Mouse (Mus musculus) embryonic facial prominence, embryonic 13.5 days (tissue): ENCODE measurements around the gene Slc9a7. TPM values are rescaled to one million over a fixed set of nuclear protein-coding genes. Genes with fewer than 3 reads are reported as not detected.

Experiments
- ATAC-seq: fragments of 200-750 bp; cut with Nextera tagmentation; 2 replicates; pipeline ENCODE4 v1.8.0; 2017; ENCODE audit warnings: low read depth; ENCODE audit not compliant: insufficient number of reproducible peaks, insufficient read depth, low FRiP score, low TSS enrichment
- H3K27ac ChIP-seq: fragments of 300-500 bp; sonication (generic); 2 replicates; pipeline ENCODE4 v1.5.1; 2015; ENCODE audit warnings: moderate library complexity, mild to moderate bottlenecking, inconsistent platforms
- H3K27me3 ChIP-seq: fragments of 300-500 bp; sonication (generic); 2 replicates; pipeline ENCODE4 v1.6.1; 2015; ENCODE audit warnings: mild to moderate bottlenecking, inconsistent platforms
- H3K36me3 ChIP-seq: fragments of 300-500 bp; sonication (generic); 2 replicates; pipeline ENCODE4 v1.6.1; 2015; ENCODE audit warnings: mild to moderate bottlenecking, inconsistent platforms
- H3K4me1 ChIP-seq: fragments of 300-500 bp; sonication (generic); 2 replicates; pipeline ENCODE4 v1.6.1; 2015; ENCODE audit warnings: inconsistent platforms
- H3K4me2 ChIP-seq: fragments of 300-500 bp; sonication (generic); 2 replicates; pipeline ENCODE4 v1.6.1; 2015; ENCODE audit warnings: moderate library complexity, mild to moderate bottlenecking, inconsistent platforms
- H3K4me3 ChIP-seq: fragments of 300-500 bp; sonication (generic); 2 replicates; pipeline ENCODE4 v1.5.1; 2015; ENCODE audit warnings: mild to moderate bottlenecking, inconsistent platforms
- H3K9ac ChIP-seq: fragments of 300-500 bp; sonication (generic); 2 replicates; pipeline ENCODE4 v1.6.1; 2015; ENCODE audit warnings: mild to moderate bottlenecking, inconsistent platforms
- H3K9me3 ChIP-seq: fragments of 300-500 bp; sonication (generic); 2 replicates; pipeline ENCODE4 v1.6.1; 2016; ENCODE audit warnings: inconsistent platforms
- WGBS: fragments of 180-500 bp; shearing (Covaris S2); methylation state at CpG from one replicate; pipeline ENCODE4 v1.1.7; 2015; ENCODE audit warnings: mixed read lengths; 5-methylcytosine and 5-hydroxymethylcytosine counted together
- polyA plus RNA-seq: library from polyadenylated mRNA; unstranded; fragments of >200 nt; fragmentation: Nextera tagmentation; extraction: Ambion mirVana; gene quantifications from 2 replicates; pipeline ENCODE4 v1.2.1, GENCODE M21; 2015

The Slc9a7 gene
- polyA plus RNA-seq, 1 experiment from 2014 or later = 0.60 TPM

- 73% methylated on average over 1 of the region's 1 CpGs for WGBS
- H3K27ac ChIP-seq = no peak overlapping the region
Measured at GRCm38 (mm10) chrX:20129466-20129865, 162.1 kb downstream of the Slc9a7 start.

GRCm38 (mm10) chrX:20128951-20129350 is 162.7 kb downstream of the Slc9a7 start:
- no peaks in the 10 kb centered on the region for H3K36me3 ChIP-seq
- H3K27ac ChIP-seq = no peak overlapping the region
- H3K27me3 ChIP-seq = no peaks in the 10 kb centered on the region
- H3K4me3 ChIP-seq = no peak overlapping the region
- no peaks in the 10 kb centered on the region for H3K9me3 ChIP-seq
- H3K4me2 ChIP-seq = no peak overlapping the region
- H3K4me1 ChIP-seq = no peaks in the 10 kb centered on the region
- no peak for ATAC-seq
- no peak overlapping the region for H3K9ac ChIP-seq

More at GRCm38 (mm10) chrX:20129466-20129865, 162.1 kb downstream of the Slc9a7 start:
- H3K36me3 ChIP-seq = no peaks in the 10 kb centered on the region
- H3K4me3 ChIP-seq = no peak overlapping the region
- ATAC-seq = no peak
- no peak overlapping the region for H3K9ac ChIP-seq
- no peaks in the 10 kb centered on the region for H3K4me1 ChIP-seq
- no peaks in the 10 kb centered on the region for H3K27me3 ChIP-seq
- no peak overlapping the region for H3K4me2 ChIP-seq
- no peaks in the 10 kb centered on the region for H3K9me3 ChIP-seq

GRCm38 (mm10) chrX:20125481-20125880 is 166.1 kb downstream of the Slc9a7 start:
- Histone ChIP-seq H3K9ac (no peak overlapping the region), H3K36me3 (no peaks in the 10 kb centered on the region), H3K27ac (no peak overlapping the region), H3K9me3 (no peaks in the 10 kb centered on the region), H3K27me3 (no peaks in the 10 kb centered on the region), H3K4me3 (no peak overlapping the region), H3K4me2 (no peak overlapping the region), H3K4me1 (no peaks in the 10 kb centered on the region)
- 57% methylated on average over 2 of the region's 2 CpGs for WGBS
- no peak for ATAC-seq

- no peak overlapping the region for H3K9ac ChIP-seq
- no peak overlapping the region for H3K4me2 ChIP-seq
- ATAC-seq = no peak
- H3K27ac ChIP-seq = no peak overlapping the region
- H3K4me1 ChIP-seq = no peaks in the 10 kb centered on the region
- no peaks in the 10 kb centered on the region for H3K36me3 ChIP-seq
- H3K9me3 ChIP-seq = no peaks in the 10 kb centered on the region
- no peaks in the 10 kb centered on the region for H3K27me3 ChIP-seq
- no peak overlapping the region for H3K4me3 ChIP-seq
- 66% methylated on average over 2 of the region's 2 CpGs for WGBS
Measured at GRCm38 (mm10) chrX:20117717-20118116, 173.9 kb downstream of the Slc9a7 start.

GRCm38 (mm10) chrX:20070196-20070595 is 221.4 kb downstream of the Slc9a7 start:
- 46% methylated on average over 4 of the region's 4 CpGs for WGBS
- no peaks in the 10 kb centered on the region for H3K9me3 ChIP-seq
- H3K36me3 ChIP-seq = no peaks in the 10 kb centered on the region
- no peak overlapping the region for H3K9ac ChIP-seq
- no peak overlapping the region for H3K4me2 ChIP-seq
- ATAC-seq = no peak
- no peak overlapping the region for H3K4me3 ChIP-seq
- H3K4me1 ChIP-seq = no peaks in the 10 kb centered on the region
- H3K27ac ChIP-seq = no peak overlapping the region
- no peaks in the 10 kb centered on the region for H3K27me3 ChIP-seq

GRCm38 (mm10) chrX:20066636-20067035 is 225.0 kb downstream of the Slc9a7 start:
- no peaks in the 10 kb centered on the region for H3K36me3 ChIP-seq
- no peak for ATAC-seq
- no peaks in the 10 kb centered on the region for H3K4me1 ChIP-seq
- no peak overlapping the region for H3K9ac ChIP-seq
- H3K4me2 ChIP-seq = no peak overlapping the region
- no peak overlapping the region for H3K27ac ChIP-seq
- H3K27me3 ChIP-seq = no peaks in the 10 kb centered on the region
- no peak overlapping the region for H3K4me3 ChIP-seq
- no peaks in the 10 kb centered on the region for H3K9me3 ChIP-seq

GRCm38 (mm10) chrX:20061764-20062480 is 229.7 kb downstream of the Slc9a7 start:
- peaks cover 19% of the 10 kb centered on the region for H3K27me3 ChIP-seq
- no peak overlapping the region for H3K9ac ChIP-seq
- H3K36me3 ChIP-seq = no peaks in the 10 kb centered on the region
- ATAC-seq = no peak
- H3K4me2 ChIP-seq = no peak overlapping the region
- WGBS = 48% methylated on average over 3 of the region's 3 CpGs
- no peak overlapping the region for H3K27ac ChIP-seq
- H3K4me3 ChIP-seq = no peak overlapping the region
- no peaks in the 10 kb centered on the region; the same call in 1 of the 2 replicates for H3K4me1 ChIP-seq
- H3K9me3 ChIP-seq = no peaks in the 10 kb centered on the region

GRCm38 (mm10) chrX:20060769-20061315 is 230.8 kb downstream of the Slc9a7 start:
- Histone ChIP-seq H3K4me3 (peak overlapping the region; percentile 46), H3K9ac (no peak overlapping the region), H3K4me1 (no peaks in the 10 kb centered on the region; the same call in 1 of the 2 replicates), H3K27me3 (peaks cover 19% of the 10 kb centered on the region), H3K9me3 (no peaks in the 10 kb centered on the region), H3K4me2 (peak overlapping the region; percentile 70), H3K27ac (no peak overlapping the region), H3K36me3 (no peaks in the 10 kb centered on the region)
- no peak for ATAC-seq
- 27% methylated on average over 47 of the region's 47 CpGs for WGBS

GRCm38 (mm10) chrX:20060096-20060768 is 231.4 kb downstream of the Slc9a7 start:
- H3K9ac ChIP-seq = 0 out of 2 replicates have a peak overlapping the region, but pooled peaks have one; percentile 49
- H3K27me3 ChIP-seq = peaks cover 19% of the 10 kb centered on the region
- H3K9me3 ChIP-seq = no peaks in the 10 kb centered on the region
- WGBS = 25% methylated on average over 65 of the region's 65 CpGs
- peak overlapping the region; percentile 46 for H3K4me3 ChIP-seq
- peak overlapping the region; percentile 70 for H3K4me2 ChIP-seq
- 0 out of 2 replicates have a peak, but pooled peaks have one; percentile 52 for ATAC-seq
- no peaks in the 10 kb centered on the region for H3K36me3 ChIP-seq
- H3K4me1 ChIP-seq = no peaks in the 10 kb centered on the region; the same call in 1 of the 2 replicates
- H3K27ac ChIP-seq = no peak overlapping the region

GRCm38 (mm10) chrX:20059381-20059971 is 232.1 kb downstream of the Slc9a7 start, which contains the start of gene Chst7:
Chst7 (plus strand) TSS chrX:20059560.
- ATAC-seq = peak; percentile 90
- no peaks in the 10 kb centered on the region for H3K9me3 ChIP-seq
- WGBS = 24% methylated on average over 40 of the region's 40 CpGs
- H3K4me3 ChIP-seq = peak within 1 kb of the TSS; percentile 46
- no peaks in the 10 kb centered on the region for H3K36me3 ChIP-seq
- H3K4me2 ChIP-seq = peak within 1 kb of the TSS; percentile 70
- H3K4me1 ChIP-seq = no peaks in the 10 kb centered on the region; the same call in 1 of the 2 replicates
- no peak within 1 kb of the TSS for H3K27ac ChIP-seq
- H3K9ac ChIP-seq = 0 out of 2 replicates have a peak within 1 kb of the TSS, but pooled peaks have one; percentile 49
- peaks cover 19% of the 10 kb centered on the region for H3K27me3 ChIP-seq
